Mouse (Mus musculus) left cerebral cortex, adult 2 months (tissue): ENCODE data around the gene Phldb2. TPM values are rescaled to one million over a fixed set of nuclear protein-coding genes. Genes with fewer than 3 reads are reported as not detected.

ENCODE experiments used
- DNase-seq, 2 experiments: peaks; one replicate each; pipeline ENCODE4 v3.0.0; 2021 to 2022; ENCODE audit warnings: low spot score in 2 of 2, mixed read lengths in 1 of 2; ENCODE audit errors: extremely low spot score in 1 of 2
- H3K27ac ChIP-seq: fragments of 200-600 bp; 2 replicates; pipeline ENCODE4 v1.8.1; 2022
- H3K4me3 ChIP-seq: fragments of 200-600 bp; 2 replicates; pipeline ENCODE4 v1.8.1; 2022
- CTCF ChIP-seq: fragments of 200-600 bp; IDR thresholded peaks from 2 replicates; pipeline ENCODE4 v1.8.1; 2022; ENCODE audit warnings: antibody characterized with exemption, mild to moderate bottlenecking, moderate library complexity
- intact Hi-C: fragments of 180-260 bp; cut with DNase I; formaldehyde crosslinking; loops from one replicate; pipeline ENCODE4 v1.15.1; 2025
- total RNA-seq, 2 experiments: library from RNA; stranded (reverse); gene quantifications; 2 replicates each; pipeline ENCODE4 v1.2.3; 2021

The Phldb2 gene
- total RNA-seq, 2 experiments from 2014 or later, result 6.0 to 6.1 TPM

- Histone ChIP-seq H3K27ac (no peak overlapping the region), H3K4me3 (no peak overlapping the region)
- no peak for DNase-seq
- intact Hi-C loops, result no loop called here
- no peak for TF ChIP-seq CTCF
Measured at GRCm38 (mm10) chr16:45884194-45884593, 69.2 kb downstream of the Phldb2 start.

GRCm38 (mm10) chr16:45881177-45881832 is 72.1 kb downstream of the Phldb2 start:
- H3K27ac ChIP-seq, result no peak overlapping the region
- TF ChIP-seq CTCF, result no peak
- no peak for DNase-seq
- intact Hi-C loops, result no loop called here
- H3K4me3 ChIP-seq, result no peak overlapping the region

GRCm38 (mm10) chr16:45880101-45880751 is 73.2 kb downstream of the Phldb2 start:
- DNase-seq, result no peak
- no peak for TF ChIP-seq CTCF
- Histone ChIP-seq H3K27ac (no peak overlapping the region), H3K4me3 (no peak overlapping the region)
- intact Hi-C loops, result no loop called here

- H3K4me3 ChIP-seq, result no peak overlapping the region
- DNase-seq, result no peak
- no peak overlapping the region for H3K27ac ChIP-seq
- intact Hi-C loops, result no loop called here
- no peak for TF ChIP-seq CTCF
Measured at GRCm38 (mm10) chr16:45877739-45878138, 75.7 kb downstream of the Phldb2 start.

- TF ChIP-seq CTCF, result no peak; the same call in 1 of the 2 replicates
- DNase-seq, result no peak
- Histone ChIP-seq H3K4me3 (no peak overlapping the region), H3K27ac (no peak overlapping the region)
- intact Hi-C loops, result no loop called here
Measured at GRCm38 (mm10) chr16:45877171-45877570, 76.2 kb downstream of the Phldb2 start.

- intact Hi-C loops, result no loop called here
- Histone ChIP-seq H3K27ac (no peak overlapping the region), H3K4me3 (no peak overlapping the region)
- no peak for TF ChIP-seq CTCF
- DNase-seq, result no peak
Measured at GRCm38 (mm10) chr16:45873397-45873796, 80.0 kb downstream of the Phldb2 start.

- intact Hi-C loops, result no loop called here
- Histone ChIP-seq H3K4me3 (no peak overlapping the region), H3K27ac (no peak overlapping the region)
- no peak for TF ChIP-seq CTCF
- no peak for DNase-seq
Measured at GRCm38 (mm10) chr16:45871286-45871976, 82.0 kb downstream of the Phldb2 start.

GRCm38 (mm10) chr16:45870651-45871050 is 82.7 kb downstream of the Phldb2 start:
- TF ChIP-seq CTCF, result no peak
- H3K4me3 ChIP-seq, result no peak overlapping the region
- no peak overlapping the region for H3K27ac ChIP-seq
- intact Hi-C loops, result no loop called here
- DNase-seq, result no peak

GRCm38 (mm10) chr16:45869044-45869443 is 84.4 kb downstream of the Phldb2 start:
- intact Hi-C loops, result no loop called here
- TF ChIP-seq CTCF, result no peak
- Histone ChIP-seq H3K4me3 (no peak overlapping the region), H3K27ac (no peak overlapping the region)
- DNase-seq, result no peak

- Histone ChIP-seq H3K4me3 (no peak overlapping the region), H3K27ac (no peak overlapping the region)
- no peak for TF ChIP-seq CTCF
- DNase-seq, result no peak
- intact Hi-C loops, result no loop called here
Measured at GRCm38 (mm10) chr16:45857277-45857863, 96.0 kb downstream of the Phldb2 start.

- no peak for DNase-seq
- no peak overlapping the region for H3K4me3 ChIP-seq
- intact Hi-C loops, result no loop called here
- H3K27ac ChIP-seq, result no peak overlapping the region
- no peak for TF ChIP-seq CTCF
Measured at GRCm38 (mm10) chr16:45854499-45854898, 98.9 kb downstream of the Phldb2 start.

- H3K4me3 ChIP-seq, result no peak overlapping the region
- no peak for DNase-seq
- H3K27ac ChIP-seq, result no peak overlapping the region
- intact Hi-C loops, result no loop called here
- no peak for TF ChIP-seq CTCF
Measured at GRCm38 (mm10) chr16:45849045-45849444, 104.4 kb downstream of the Phldb2 start.
